Mouse (Mus musculus): ENCODE data around the gene Cyp4x1.

- TF ChIP-seq POLR2A (IDR thresholded peaks at IDR 0.05; ENCODE audit: borderline replicate concordance, insufficient read depth, low read length): no peak
- no peak for TF ChIP-seq CTCF (IDR thresholded peaks at IDR 0.05; ENCODE audit: borderline replicate concordance, insufficient read depth, low read depth, low read length)
Measured at GRCm38 (mm10) chr4:115063518-115064239, 70.4 kb downstream of the Cyp4x1 start.
